Mouse (Mus musculus) left cerebral cortex, adult 18-20 months (tissue): ENCODE measurements around the gene Gm45521. TPM values are rescaled to one million over a fixed set of nuclear protein-coding genes. Genes with fewer than 3 reads are reported as not detected.
"Not testable (repeated sequence)": the region's sequence is repeated elsewhere in the genome, so short reads cannot be mapped to it uniquely, and the experiment has no call there.

Experiments
- DNase-seq, 2 experiments: peaks; one replicate each; pipeline ENCODE4 v3.0.0; 2021 to 2022; ENCODE audit warnings: low spot score in 2 of 2, mixed read lengths in 1 of 2
- total RNA-seq, 2 experiments: library from RNA; stranded (reverse); gene quantifications; 2 replicates each; pipeline ENCODE4 v1.2.3; 2021

Gene Gm45521
- total RNA-seq, 2 experiments from 2014 or later = not detected

GRCm38 (mm10) chr14:7999030-7999429 lies 41.9 kb downstream of the Gm45521 start:
- no peak for DNase-seq

- DNase-seq = no peak
Measured at GRCm38 (mm10) chr14:7999435-7999834, 42.3 kb downstream of the Gm45521 start.

- DNase-seq = no peak
Measured at GRCm38 (mm10) chr14:8000247-8000646, 43.2 kb downstream of the Gm45521 start.

- peak; percentile 29 to 56 for DNase-seq
Measured at GRCm38 (mm10) chr14:8000831-8001685, 44.0 kb downstream of the Gm45521 start.

GRCm38 (mm10) chr14:8002432-8003092 lies 45.5 kb downstream of the Gm45521 start, which contains the start of gene Abhd6:
Gene Abhd6, plus strand, starts transcription at chr14:8002902.
- DNase-seq = peak; percentile 91

- DNase-seq = peak; percentile 59 to 63
Measured at GRCm38 (mm10) chr14:8003093-8003670, 46.1 kb downstream of the Gm45521 start.

GRCm38 (mm10) chr14:8003727-8004670 lies 46.9 kb downstream of the Gm45521 start:
- DNase-seq = no peak

- not testable (repeated sequence) for DNase-seq
Measured at GRCm38 (mm10) chr14:8006061-8006460, 49.0 kb downstream of the Gm45521 start.

- DNase-seq = no peak
Measured at GRCm38 (mm10) chr14:8007084-8007483, 50.0 kb downstream of the Gm45521 start.

GRCm38 (mm10) chr14:8007486-8007885 lies 50.4 kb downstream of the Gm45521 start:
- no peak for DNase-seq

GRCm38 (mm10) chr14:8007923-8008322 lies 50.8 kb downstream of the Gm45521 start:
- DNase-seq = no peak

Other genes starting within 250 kb of the Gm45521 start
- not detected for gene Gm26661, start 165.7 kb upstream of the Gm45521 start, total RNA-seq
- 10 to 100 TPM; 47.4 to 50.6 TPM for gene Flnb, start 139.3 kb upstream of the Gm45521 start, total RNA-seq
- not detected for gene Dnase1l3, start 37.3 kb downstream of the Gm45521 start, total RNA-seq
- 10 to 100 TPM; 74.8 to 75.0 TPM for gene Abhd6, start 45.6 kb downstream of the Gm45521 start, total RNA-seq
- gene Rpp14, start 123.1 kb downstream of the Gm45521 start, total RNA-seq = 10 to 100 TPM; 28.1 to 28.9 TPM
- gene Pxk, start 140.9 kb downstream of the Gm45521 start, total RNA-seq = 10 to 100 TPM; 36.7 to 37.9 TPM
- gene Pdhb, start 215.7 kb downstream of the Gm45521 start, total RNA-seq = 100 to 1,000 TPM; 156 to 161 TPM